Mouse (Mus musculus) layer of hippocampus, postnatal 10 days (tissue): ENCODE results near the gene Kidins220. TPM values are rescaled to one million over a fixed set of nuclear protein-coding genes. Genes with fewer than 3 reads are reported as not detected.

Source experiments
- DNase-seq, 2 experiments: peaks; one replicate each; pipeline ENCODE4 v3.0.0; 2021; ENCODE audit warnings: low spot score in 2 of 2
- total RNA-seq, 2 experiments: library from RNA; stranded (reverse); gene quantifications; 2 replicates each; pipeline ENCODE4 v1.2.3; 2021

Gene Kidins220
- total RNA-seq, 2 experiments from 2014 or later, result 334 to 351 TPM

DNA sequence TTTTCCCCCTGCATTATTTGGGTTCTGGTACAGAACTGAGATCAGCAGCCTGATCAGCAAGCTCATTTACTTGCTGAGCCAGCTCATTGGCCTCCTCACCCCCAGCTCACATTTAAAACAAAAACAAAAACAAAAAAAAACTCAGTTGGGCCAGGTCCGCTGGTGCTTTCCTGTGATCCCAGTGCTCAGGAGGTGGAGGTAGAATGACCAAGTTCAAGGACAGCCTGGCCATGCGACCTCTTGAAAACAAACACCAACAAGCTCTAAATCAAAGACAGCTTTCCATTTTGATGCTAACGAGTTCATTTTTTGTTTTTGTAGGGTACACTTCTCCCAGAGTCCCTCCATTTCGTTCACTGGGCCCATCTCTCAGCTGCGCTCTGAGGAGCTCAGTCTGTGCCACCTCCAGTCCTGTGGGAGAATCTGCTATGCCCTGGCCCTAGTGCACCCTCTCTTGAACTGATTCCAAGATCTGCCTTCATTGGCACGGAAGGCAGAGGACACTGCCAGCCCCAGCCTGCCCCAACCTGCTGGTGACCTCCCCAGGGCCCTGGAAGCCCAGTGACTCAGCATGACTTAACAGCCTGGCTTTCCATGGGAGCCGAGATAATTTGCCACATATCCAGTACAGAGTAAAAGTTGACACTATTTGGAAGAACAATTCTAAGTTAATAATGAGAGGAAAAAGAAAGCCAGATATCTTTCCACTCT lies 135.4 kb downstream of the Kidins220 start:
- peak in 1 of 2 experiments; percentile 34 for DNase-seq

DNA sequence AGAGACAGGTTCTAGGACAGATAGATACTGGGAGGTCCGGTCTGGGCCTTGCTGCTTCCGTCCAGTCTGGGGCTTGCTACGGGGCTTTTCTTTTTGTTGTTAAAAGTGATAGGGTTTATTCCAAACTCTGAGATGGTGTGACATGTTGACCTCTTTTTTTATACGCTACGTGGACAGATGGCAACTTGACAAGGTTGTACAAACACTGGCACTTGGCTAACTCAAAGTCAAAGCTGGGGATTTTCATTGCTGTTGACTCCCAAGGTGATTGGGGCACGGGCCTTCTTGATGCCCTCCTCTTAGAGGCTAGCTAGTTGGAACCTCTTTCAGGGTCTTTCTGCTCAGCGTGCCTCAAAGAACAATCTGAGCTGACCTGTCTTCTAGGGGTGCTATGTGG lies 136.0 kb downstream of the Kidins220 start:
- DNase-seq, result no peak

Other genes starting within 250 kb of the Kidins220 start
- 10 to 100 TPM; 55.7 to 57.8 TPM for gene Mboat2, start 144.0 kb upstream of the Kidins220 start, total RNA-seq
- 100 to 1,000 TPM; 104 to 111 TPM for gene Id2, start 122.2 kb downstream of the Kidins220 start, total RNA-seq